Mouse (Mus musculus) stomach, postnatal 0 days (tissue): ENCODE measurements around the gene Amn. TPM values are rescaled to one million over a fixed set of nuclear protein-coding genes. Genes with fewer than 3 reads are reported as not detected.

ENCODE experiments used
- ATAC-seq: fragments of 200-750 bp; cut with Nextera tagmentation; 2 replicates; pipeline ENCODE4 v1.8.0; 2017; ENCODE audit not compliant: low FRiP score, low TSS enrichment
- DNase-seq: peaks from one replicate; pipeline ENCODE4 v3.0.0-alpha.2; 2016; ENCODE audit warnings: low spot score
- H3K27ac ChIP-seq: fragments of 300-500 bp; sonication (generic); replicated peaks from 2 replicates; pipeline ENCODE4 v1.5.1; 2014; ENCODE audit warnings: mild to moderate bottlenecking, control low read depth
- H3K27me3 ChIP-seq: fragments of 300-500 bp; sonication (generic); 2 replicates; pipeline ENCODE4 v1.6.1; 2014; ENCODE audit warnings: low read length; ENCODE audit not compliant: control insufficient read depth, insufficient read depth
- H3K36me3 ChIP-seq: fragments of 300-500 bp; sonication (generic); 2 replicates; pipeline ENCODE4 v1.6.1; 2014; ENCODE audit warnings: low read length, mixed read lengths; ENCODE audit not compliant: control insufficient read depth, insufficient read depth
- H3K4me1 ChIP-seq: fragments of 300-500 bp; sonication (generic); replicated peaks from 2 replicates; pipeline ENCODE4 v1.6.1; 2014; ENCODE audit warnings: antibody characterized with exemption; ENCODE audit not compliant: control insufficient read depth, insufficient read depth
- H3K4me2 ChIP-seq: fragments of 300-500 bp; sonication (generic); replicated peaks from 2 replicates; pipeline ENCODE4 v1.6.1; 2014; ENCODE audit warnings: low read depth, mild to moderate bottlenecking, control low read depth, moderate library complexity
- H3K4me3 ChIP-seq: fragments of 300-500 bp; sonication (generic); 2 replicates; pipeline ENCODE4 v1.5.1; 2014; ENCODE audit warnings: low read depth, low read length, control low read depth
- H3K9ac ChIP-seq: fragments of 300-500 bp; sonication (generic); 2 replicates; pipeline ENCODE4 v1.6.1; 2014; ENCODE audit warnings: mild to moderate bottlenecking, low read length, control low read depth, mixed read lengths
- H3K9me3 ChIP-seq: fragments of 300-500 bp; sonication (generic); 2 replicates; pipeline ENCODE4 v1.6.1; 2016; ENCODE audit warnings: low read length; ENCODE audit not compliant: control insufficient read depth
- CTCF ChIP-seq: IDR thresholded peaks from 2 replicates; pipeline ENCODE4 v1.5.1; 2016; ENCODE audit warnings: antibody characterized with exemption, low read depth, mild to moderate bottlenecking, moderate library complexity
- EP300 ChIP-seq: optimal IDR thresholded peaks from 2 replicates; pipeline ENCODE3; 2016; ENCODE audit warnings: antibody characterized with exemption
- WGBS: fragments of 180-500 bp; shearing (Covaris S2); extraction: QIAGEN DNeasy Blood & Tissue Kit; methylation state at CpG from one replicate; pipeline ENCODE4 v1.1.7; 2014; 5-methylcytosine and 5-hydroxymethylcytosine counted together
- polyA plus RNA-seq: library from polyadenylated mRNA; unstranded; fragments of >200 nt; fragmentation: Nextera tagmentation; extraction: Ambion mirVana; gene quantifications from 2 replicates; pipeline ENCODE4 v1.2.1, GENCODE M21; 2015

The Amn gene
- polyA plus RNA-seq, 1 experiment from 2014 or later = 0.22 TPM

DNA sequence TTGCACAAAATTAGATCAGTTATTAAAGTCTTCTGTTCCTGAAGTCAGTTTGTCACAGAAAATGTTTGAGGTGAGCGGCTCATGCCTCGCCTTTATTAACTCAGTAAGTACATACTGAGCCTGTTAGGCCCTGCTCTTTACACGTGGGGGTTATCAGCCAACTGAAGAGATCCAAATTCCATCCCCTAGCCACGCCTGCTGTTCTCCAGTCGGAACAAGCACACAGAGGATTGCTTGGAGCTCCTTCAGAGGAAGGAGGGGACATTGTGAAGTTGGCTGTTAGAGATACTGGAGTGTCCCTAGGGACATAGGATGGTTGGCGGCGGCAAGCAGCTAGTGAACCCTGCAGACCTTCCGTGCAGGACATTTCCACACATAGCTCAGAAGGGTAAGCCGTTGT lies 36.5 kb upstream of the Amn start:
- no peaks in the 10 kb centered on the region for H3K36me3 ChIP-seq
- H3K9ac ChIP-seq = no peak overlapping the region
- no peak overlapping the region for H3K4me2 ChIP-seq
- peak overlapping the region; percentile 59; the same call in 1 of the 2 replicates for H3K27ac ChIP-seq
- H3K27me3 ChIP-seq = no peaks in the 10 kb centered on the region
- DNase-seq (peak; percentile 62), ATAC-seq (peak; percentile 90)
- TF ChIP-seq EP300 (no peak), CTCF (no peak)
- H3K4me1 ChIP-seq = no peaks in the 10 kb centered on the region
- H3K4me3 ChIP-seq = no peak overlapping the region
- no peaks in the 10 kb centered on the region for H3K9me3 ChIP-seq
- 59% methylated on average over 9 of the region's 9 CpGs for WGBS

DNA sequence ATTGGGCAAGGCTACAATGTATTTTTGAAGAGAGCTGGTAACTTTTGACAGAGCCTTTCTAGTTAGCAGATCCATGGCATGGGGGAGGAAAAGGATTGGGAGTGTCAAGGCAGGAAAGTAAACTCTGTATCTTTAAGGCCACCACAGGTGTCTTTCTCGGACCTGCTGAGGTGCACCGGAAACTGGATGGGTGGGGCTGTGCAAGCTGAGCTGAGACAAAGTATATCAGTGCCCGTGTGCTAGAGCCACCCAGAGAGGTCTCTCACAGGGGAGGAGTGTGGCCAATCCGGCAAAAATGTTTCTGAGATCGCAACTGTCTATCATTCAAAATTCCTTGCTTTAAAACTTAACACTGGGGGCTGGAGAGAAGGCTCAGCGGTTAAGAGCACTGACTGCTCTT lies 35.3 kb upstream of the Amn start:
- no peak overlapping the region for H3K27ac ChIP-seq
- H3K4me2 ChIP-seq = no peak overlapping the region
- no peaks in the 10 kb centered on the region for H3K36me3 ChIP-seq
- H3K27me3 ChIP-seq = no peaks in the 10 kb centered on the region
- WGBS = 65% methylated on average over 6 of the region's 6 CpGs
- TF ChIP-seq CTCF = no peak; the same call in 1 of the 2 replicates
- no peak for TF ChIP-seq EP300
- DNase-seq = peak; percentile 29
- no peaks in the 10 kb centered on the region for H3K9me3 ChIP-seq
- H3K4me1 ChIP-seq = no peaks in the 10 kb centered on the region
- no peak overlapping the region for H3K4me3 ChIP-seq
- no peak overlapping the region for H3K9ac ChIP-seq
- no peak; the same call in 1 of the 2 replicates for ATAC-seq

DNA sequence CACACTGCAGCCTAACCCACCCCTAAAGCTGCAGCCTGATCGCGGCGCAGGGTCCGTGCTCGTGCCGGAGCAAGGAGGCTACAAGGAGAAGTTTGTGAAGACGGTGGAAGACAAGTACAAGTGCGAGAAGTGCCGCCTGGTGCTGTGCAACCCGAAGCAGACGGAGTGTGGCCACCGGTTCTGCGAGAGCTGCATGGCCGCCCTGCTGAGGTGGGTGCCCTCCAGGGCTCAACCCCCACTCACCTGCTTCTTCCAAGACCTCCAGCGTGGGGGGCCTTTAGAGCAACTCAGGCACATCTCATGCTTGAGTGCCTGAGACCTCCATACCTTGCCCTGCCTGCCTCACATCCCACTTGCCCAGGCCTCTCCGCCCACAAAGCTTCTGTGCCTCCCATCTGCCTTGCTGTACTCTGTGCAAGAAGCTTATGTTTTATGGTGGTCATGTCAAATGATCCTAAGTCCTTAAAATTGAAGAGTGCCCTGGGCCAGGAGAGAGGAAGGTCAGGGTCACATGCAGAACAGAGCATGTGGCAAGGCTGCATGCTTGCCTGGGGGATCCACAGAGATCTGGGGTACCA lies 33.2 kb upstream of the Amn start:
- Histone ChIP-seq H3K4me2 (no peak overlapping the region), H3K9me3 (no peaks in the 10 kb centered on the region), H3K27me3 (no peaks in the 10 kb centered on the region), H3K4me3 (no peak overlapping the region), H3K27ac (peak overlapping the region; percentile 76), H3K4me1 (no peaks in the 10 kb centered on the region), H3K9ac (no peak overlapping the region), H3K36me3 (no peaks in the 10 kb centered on the region)
- WGBS = 96% methylated on average over 16 of the region's 16 CpGs
- DNase-seq (no peak), ATAC-seq (no peak)
- TF ChIP-seq EP300 = no peak

DNA sequence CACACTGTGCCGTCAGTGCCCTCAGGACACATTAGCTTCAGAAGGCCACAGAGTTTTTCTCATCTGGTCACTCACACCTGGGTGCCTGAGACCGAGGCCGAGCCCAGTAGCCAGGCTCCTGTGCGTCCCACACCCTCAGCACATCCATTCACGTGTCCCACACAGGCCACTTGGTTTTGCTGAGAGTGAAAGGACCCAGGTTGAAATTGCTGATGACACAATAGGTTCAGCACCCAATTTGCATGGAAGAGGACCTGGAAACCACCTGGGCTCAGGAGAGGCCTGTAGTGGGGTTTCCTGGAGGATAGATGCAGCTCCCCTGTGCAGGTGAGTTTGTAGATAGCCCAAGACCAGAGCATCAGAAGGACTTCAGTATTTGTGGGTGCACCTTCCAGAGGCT lies 32.5 kb upstream of the Amn start:
- Histone ChIP-seq H3K27ac (peak overlapping the region; percentile 76), H3K9ac (no peak overlapping the region), H3K4me1 (no peaks in the 10 kb centered on the region), H3K4me3 (no peak overlapping the region), H3K9me3 (no peaks in the 10 kb centered on the region), H3K4me2 (no peak overlapping the region), H3K36me3 (0 out of 2 replicates have a peak, but pooled peaks cover 2% of the 10 kb centered on the region), H3K27me3 (no peaks in the 10 kb centered on the region)
- DNase-seq (no peak), ATAC-seq (no peak)
- no peak for TF ChIP-seq EP300
- no peak for TF ChIP-seq CTCF
- WGBS = 81% methylated on average over 5 of the region's 5 CpGs

DNA sequence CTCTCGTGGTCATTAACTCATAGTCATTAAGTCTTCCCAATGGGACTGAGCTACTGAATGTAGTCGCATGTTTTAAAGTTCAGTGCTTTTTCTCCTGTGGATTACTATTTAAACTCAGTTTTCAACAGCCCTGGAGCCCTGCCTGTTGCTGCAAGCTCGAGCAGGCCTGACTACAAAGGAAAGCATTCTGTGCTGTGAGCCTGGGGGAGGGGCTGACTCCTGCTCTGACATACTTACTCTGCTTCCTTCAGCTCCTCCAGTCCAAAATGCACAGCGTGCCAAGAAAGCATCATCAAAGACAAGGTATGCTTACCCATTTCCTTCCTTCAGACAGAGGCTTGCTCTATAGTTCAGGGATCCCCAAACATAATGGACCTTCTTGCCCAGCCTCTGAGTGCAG lies 32.1 kb upstream of the Amn start:
- Histone ChIP-seq H3K4me1 (no peaks in the 10 kb centered on the region), H3K4me2 (no peak overlapping the region), H3K36me3 (0 out of 2 replicates have a peak, but pooled peaks cover 2% of the 10 kb centered on the region), H3K9me3 (no peaks in the 10 kb centered on the region), H3K27ac (peak overlapping the region; percentile 76), H3K9ac (no peak overlapping the region), H3K4me3 (no peak overlapping the region), H3K27me3 (no peaks in the 10 kb centered on the region)
- peak; percentile 41 for ATAC-seq
- peak; percentile 35 for DNase-seq
- no peak for TF ChIP-seq CTCF
- TF ChIP-seq EP300 = no peak
- 50% methylated on average over 4 of the region's 4 CpGs for WGBS

DNA sequence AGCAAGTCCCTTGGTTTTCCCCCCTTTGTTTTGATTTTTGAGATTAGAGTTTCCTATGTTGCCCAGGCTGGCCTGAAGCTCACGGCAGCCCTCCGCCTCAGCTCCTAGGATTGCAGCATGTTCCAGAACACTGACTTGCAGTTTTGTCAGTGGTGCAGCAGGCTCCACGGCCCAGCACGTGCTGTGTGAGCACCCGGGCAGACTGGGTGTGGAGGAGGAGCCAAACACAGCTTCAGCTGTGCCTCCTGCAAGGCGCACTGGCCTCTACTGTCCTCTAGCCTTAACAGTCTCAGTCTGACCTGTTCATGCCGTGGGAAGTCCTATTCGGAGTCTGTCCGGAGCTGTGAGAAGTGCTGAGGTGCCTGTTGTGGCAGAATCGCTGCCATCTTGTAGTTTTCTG lies 31.0 kb upstream of the Amn start:
- Histone ChIP-seq H3K27ac (no peak overlapping the region), H3K4me3 (no peak overlapping the region), H3K36me3 (0 out of 2 replicates have a peak, but pooled peaks cover 2% of the 10 kb centered on the region), H3K4me2 (no peak overlapping the region), H3K27me3 (no peaks in the 10 kb centered on the region), H3K9ac (no peak overlapping the region), H3K9me3 (no peaks in the 10 kb centered on the region), H3K4me1 (no peaks in the 10 kb centered on the region)
- no peak for ATAC-seq
- no peak for DNase-seq
- 80% methylated on average over 10 of the region's 10 CpGs for WGBS
- no peak for TF ChIP-seq EP300
